Mouse (Mus musculus) left cerebral cortex, postnatal 4 days (tissue): ENCODE data around the gene Csnk1d. TPM values are rescaled to one million over a fixed set of nuclear protein-coding genes. Genes with fewer than 3 reads are reported as not detected.

Experiments used
- DNase-seq: peaks from one replicate; pipeline ENCODE4 v3.0.0-alpha.2; 2022
- intact Hi-C: fragments of 180-260 bp; cut with DNase I; formaldehyde crosslinking; loops from one replicate; pipeline ENCODE4 v1.15.1; 2025
- total RNA-seq, 2 experiments: library from RNA; stranded (reverse); gene quantifications; 2 replicates each; pipeline ENCODE4 v1.2.3; 2021

Csnk1d gene
- total RNA-seq, 2 experiments from 2014 or later, result 137 to 141 TPM

DNA sequence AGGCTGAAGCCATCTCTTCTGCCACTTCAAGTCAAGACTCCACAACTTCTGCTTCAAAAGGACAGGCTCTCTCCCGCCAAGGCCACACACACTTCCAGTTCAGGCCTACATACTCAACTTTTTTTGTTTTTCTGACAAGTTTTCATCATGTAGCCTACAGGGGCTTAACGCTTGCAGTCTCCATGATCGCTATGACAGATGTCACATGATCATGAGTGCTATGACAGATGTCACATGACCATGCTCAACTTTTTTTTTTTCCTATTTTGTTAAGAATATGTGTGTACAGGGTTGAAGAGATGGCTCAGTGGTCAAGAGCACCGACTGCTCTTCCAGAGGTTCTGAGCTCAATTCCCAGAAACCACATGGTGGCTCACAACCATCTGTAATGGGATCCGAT, 73.4 kb downstream of the Csnk1d start:
- DNase-seq, result no peak
- intact Hi-C loops, result no loop called here

DNA sequence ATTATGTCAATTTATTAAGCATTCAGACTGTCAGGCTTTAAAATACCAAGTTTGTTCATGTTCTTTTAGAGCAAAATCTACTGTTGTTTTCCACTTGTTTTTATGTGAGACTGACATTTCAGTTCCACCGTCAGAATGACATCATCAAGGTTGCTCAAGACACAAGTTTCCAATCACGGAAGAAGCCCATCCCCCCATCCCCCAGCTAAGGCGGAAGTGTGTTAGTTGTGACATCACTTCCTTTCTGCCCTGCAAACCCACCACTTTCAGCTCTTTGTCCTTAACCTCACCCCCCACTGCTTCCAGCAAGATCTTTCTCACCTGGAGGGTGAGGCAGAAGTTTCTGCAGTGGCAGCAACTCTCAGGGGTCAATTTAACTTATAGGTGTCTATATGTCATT, 74.7 kb downstream of the Csnk1d start:
- intact Hi-C loops, result no loop called here
- no peak for DNase-seq

DNA sequence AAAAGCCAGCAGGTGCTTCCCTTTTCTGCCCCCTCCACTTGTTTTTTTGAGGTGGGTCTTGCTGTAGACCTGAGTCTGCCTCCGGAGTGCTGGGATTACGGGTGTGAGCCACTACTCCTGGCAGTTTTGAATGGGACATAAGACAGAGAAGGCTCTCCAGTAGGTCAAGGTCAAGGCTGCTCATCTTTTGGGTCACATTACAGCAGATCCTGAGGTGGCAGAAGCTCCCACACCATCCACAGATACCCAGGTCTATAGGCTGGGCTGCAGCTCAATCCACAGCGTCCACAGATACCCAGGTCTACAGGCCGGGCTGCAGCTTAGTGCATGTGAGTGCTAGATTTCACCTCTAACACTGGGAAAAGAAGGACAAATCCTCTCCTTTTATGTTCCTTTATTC, 77.3 kb downstream of the Csnk1d start:
- intact Hi-C loops, result no loop called here

More for the DNA sequence above, 77.3 kb downstream of the Csnk1d start:
- DNase-seq, result no peak

Other genes with a start within 250 kb of the Csnk1d start
- gene Hmga1b, start 228.5 kb downstream of the Csnk1d start, total RNA-seq, result 10 to 100 TPM; 29.6 to 85.6 TPM
- 10 to 100 TPM; 82.1 to 87.1 TPM for gene Rfng, start 207.1 kb downstream of the Csnk1d start, total RNA-seq
- 100 to 1,000 TPM; 142 to 154 TPM for gene Gps1, start 207.1 kb downstream of the Csnk1d start, total RNA-seq
- 10 to 100 TPM; 40.2 to 45.5 TPM for gene Dus1l, start 194.9 kb downstream of the Csnk1d start, total RNA-seq
- gene Fasn, start 166.8 kb downstream of the Csnk1d start, total RNA-seq, result 100 to 1,000 TPM; 448 to 457 TPM
- gene Ccdc57, start 58.5 kb downstream of the Csnk1d start, total RNA-seq, result 10 to 100 TPM; 11.7 to 13.7 TPM
- gene Slc16a3, start 42.9 kb downstream of the Csnk1d start, total RNA-seq, result 1 to 10 TPM; 1.4 to 3.6 TPM
- gene Cd7, start 48.1 kb upstream of the Csnk1d start, total RNA-seq, result not detected
- gene Sectm1b, start 72.2 kb upstream of the Csnk1d start, total RNA-seq, result not detected
- under 1 TPM in 1 of 2 experiments, not detected in 1; 0.30 TPM for gene Sectm1a, start 89.9 kb upstream of the Csnk1d start, total RNA-seq
- gene Tex19.2, start 127.3 kb upstream of the Csnk1d start, total RNA-seq, result not detected
- gene Tex19.1, start 154.8 kb upstream of the Csnk1d start, total RNA-seq, result not detected
- not detected for gene Uts2r, start 168.9 kb upstream of the Csnk1d start, total RNA-seq
- gene Hexdc, start 213.1 kb upstream of the Csnk1d start, total RNA-seq, result 10 to 100 TPM; 54.9 to 57.3 TPM
- 1 to 10 TPM; 7.7 to 8.0 TPM for gene Ogfod3, start 213.4 kb upstream of the Csnk1d start, total RNA-seq
- 10 to 100 TPM; 24.0 to 27.3 TPM for gene Cybc1, start 238.0 kb upstream of the Csnk1d start, total RNA-seq
- 10 to 100 TPM; 70.6 to 73.2 TPM for gene Narf, start 245.9 kb upstream of the Csnk1d start, total RNA-seq